Mouse (Mus musculus) lung, postnatal 0 days (tissue): ENCODE results near the gene Tes3-ps.

Source experiments
- CTCF ChIP-seq: IDR thresholded peaks from 2 replicates; pipeline ENCODE4 v1.5.1; 2016; ENCODE audit warnings: antibody characterized with exemption, mild to moderate bottlenecking
- EP300 ChIP-seq: IDR thresholded peaks from 2 replicates; pipeline ENCODE4 v1.6.1; 2016; ENCODE audit warnings: antibody characterized with exemption, mild to moderate bottlenecking, control low read depth

DNA sequence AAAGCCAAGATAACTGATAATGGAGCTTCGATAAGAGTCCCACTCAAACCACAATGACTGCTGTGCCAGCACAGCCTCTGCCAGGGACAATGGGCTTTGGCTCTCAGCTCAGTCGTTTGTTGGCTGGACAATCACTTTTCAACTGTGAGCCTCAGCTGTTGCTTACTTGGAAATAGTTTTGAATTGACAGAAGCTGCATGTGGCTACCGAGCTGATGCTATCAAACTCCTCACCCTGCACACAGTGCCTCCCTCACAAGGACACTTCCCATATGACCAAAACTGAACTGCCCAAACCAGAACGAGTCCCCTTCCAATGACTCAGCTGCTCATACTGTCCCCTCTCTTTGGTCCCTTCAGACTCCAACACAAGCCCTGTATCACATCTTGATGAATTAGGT, 22.3 kb upstream of the Tes3-ps start:
- TF ChIP-seq EP300 (no peak), CTCF (no peak)
